Mouse (Mus musculus) kidney, postnatal 0 days (tissue): ENCODE results near the gene Robo1. TPM values are rescaled to one million over a fixed set of nuclear protein-coding genes. Genes with fewer than 3 reads are reported as not detected.

Source experiments
- ATAC-seq: fragments of 200-750 bp; cut with Nextera tagmentation; replicated peaks from 2 replicates; pipeline ENCODE4 v1.8.0; 2017; ENCODE audit warnings: low read depth, moderate number of reproducible peaks, moderate TSS enrichment, moderate library complexity; ENCODE audit not compliant: low FRiP score
- DNase-seq: peaks from one replicate; pipeline ENCODE4 v3.0.0-alpha.2; 2016; ENCODE audit warnings: low spot score
- H3K27ac ChIP-seq: fragments of 300-500 bp; sonication (generic); 2 replicates; pipeline ENCODE4 v1.5.1; 2014; ENCODE audit warnings: mild to moderate bottlenecking
- H3K27me3 ChIP-seq: fragments of 300-500 bp; sonication (generic); 2 replicates; pipeline ENCODE4 v1.6.1; 2014; ENCODE audit warnings: low read length, mixed read lengths; ENCODE audit not compliant: insufficient read depth
- H3K36me3 ChIP-seq: fragments of 300-500 bp; sonication (generic); 2 replicates; pipeline ENCODE4 v1.6.1; 2014; ENCODE audit warnings: low read length, mixed read lengths; ENCODE audit not compliant: insufficient read depth
- H3K4me1 ChIP-seq: fragments of 300-500 bp; sonication (generic); replicated peaks from 2 replicates; pipeline ENCODE4 v1.6.1; 2014; ENCODE audit warnings: antibody characterized with exemption, low read length, mixed read lengths; ENCODE audit not compliant: insufficient read depth
- H3K4me2 ChIP-seq: fragments of 300-500 bp; sonication (generic); 2 replicates; pipeline ENCODE4 v1.6.1; 2014; ENCODE audit warnings: mild to moderate bottlenecking, low read length, moderate library complexity, mixed read lengths
- H3K4me3 ChIP-seq: fragments of 300-500 bp; sonication (generic); replicated peaks from 2 replicates; pipeline ENCODE4 v1.5.1; 2014; ENCODE audit warnings: low read depth, low read length
- H3K9ac ChIP-seq: fragments of 300-500 bp; sonication (generic); 2 replicates; pipeline ENCODE4 v1.6.1; 2014; ENCODE audit warnings: low read depth, low read length
- H3K9me3 ChIP-seq: fragments of 300-500 bp; sonication (generic); replicated peaks from 2 replicates; pipeline ENCODE4 v1.6.1; 2016; ENCODE audit warnings: low read length, inconsistent platforms, mixed read lengths
- CTCF ChIP-seq: IDR thresholded peaks from 2 replicates; pipeline ENCODE4 v1.5.1; 2016; ENCODE audit warnings: antibody characterized with exemption, low read depth, mild to moderate bottlenecking, moderate library complexity
- WGBS: fragments of 180-500 bp; shearing (Covaris S2); extraction: QIAGEN DNeasy Blood & Tissue Kit; methylation state at CpG from one replicate; pipeline ENCODE4 v1.1.7; 2014; 5-methylcytosine and 5-hydroxymethylcytosine counted together
- polyA plus RNA-seq: library from polyadenylated mRNA; unstranded; fragments of >200 nt; fragmentation: Nextera tagmentation; extraction: Ambion mirVana; gene quantifications from 2 replicates; pipeline ENCODE4 v1.2.1, GENCODE M21; 2015

The Robo1 gene
- polyA plus RNA-seq, 1 experiment from 2014 or later = 14.5 TPM

GRCm38 (mm10) chr16:72830394-72831056 lies 522.4 kb downstream of the Robo1 start:
- Histone ChIP-seq H3K9ac (no peak overlapping the region), H3K27me3 (no peaks in the 10 kb centered on the region), H3K36me3 (no peaks in the 10 kb centered on the region), H3K4me3 (no peak overlapping the region), H3K9me3 (no peaks in the 10 kb centered on the region), H3K27ac (peak overlapping the region; percentile 51; the same call in 1 of the 2 replicates), H3K4me1 (0 out of 2 replicates have a peak, but pooled peaks cover 11% of the 10 kb centered on the region), H3K4me2 (no peak overlapping the region)
- WGBS = 19% methylated on average over 5 of the region's 5 CpGs
- ATAC-seq (0 out of 2 replicates have a peak, but pooled peaks have one; percentile 68), DNase-seq (peak; percentile 29)
- no peak for TF ChIP-seq CTCF

- Histone ChIP-seq H3K27ac (no peak overlapping the region), H3K4me1 (0 out of 2 replicates have a peak, but pooled peaks cover under 1% of the 10 kb centered on the region), H3K27me3 (no peaks in the 10 kb centered on the region), H3K9me3 (no peaks in the 10 kb centered on the region), H3K4me2 (no peak overlapping the region), H3K36me3 (no peaks in the 10 kb centered on the region), H3K9ac (no peak overlapping the region), H3K4me3 (no peak overlapping the region)
- 66% methylated on average over 2 of the region's 2 CpGs for WGBS
- TF ChIP-seq CTCF = no peak
- ATAC-seq (no peak), DNase-seq (no peak)
Measured at GRCm38 (mm10) chr16:72834266-72834665, 526.2 kb downstream of the Robo1 start.

- 81% methylated on average over 1 of the region's 1 CpGs for WGBS
- TF ChIP-seq CTCF = no peak
- no peak overlapping the region for H3K27ac ChIP-seq
- H3K4me3 ChIP-seq = no peak overlapping the region
- H3K9ac ChIP-seq = no peak overlapping the region
- ATAC-seq (no peak), DNase-seq (no peak)
- H3K4me1 ChIP-seq = no peaks in the 10 kb centered on the region; the same call in 1 of the 2 replicates
- no peaks in the 10 kb centered on the region for H3K36me3 ChIP-seq
- no peaks in the 10 kb centered on the region for H3K27me3 ChIP-seq
- H3K9me3 ChIP-seq = no peaks in the 10 kb centered on the region
- H3K4me2 ChIP-seq = no peak overlapping the region
Measured at GRCm38 (mm10) chr16:72839031-72839430, 530.9 kb downstream of the Robo1 start.

GRCm38 (mm10) chr16:72841066-72841465 lies 533.0 kb downstream of the Robo1 start:
- no peaks in the 10 kb centered on the region; the same call in 1 of the 2 replicates for H3K4me1 ChIP-seq
- no peak for DNase-seq
- no peak for TF ChIP-seq CTCF
- no peak overlapping the region for H3K9ac ChIP-seq
- WGBS = 26% methylated on average over 9 of the region's 9 CpGs
- H3K4me3 ChIP-seq = no peak overlapping the region
- H3K4me2 ChIP-seq = 0 out of 2 replicates have a peak overlapping the region, but pooled peaks have one; percentile 16
- no peak for ATAC-seq
- H3K27me3 ChIP-seq = no peaks in the 10 kb centered on the region
- H3K27ac ChIP-seq = no peak overlapping the region
- H3K9me3 ChIP-seq = no peaks in the 10 kb centered on the region
- no peaks in the 10 kb centered on the region for H3K36me3 ChIP-seq

- no peak overlapping the region for H3K4me2 ChIP-seq
- no peaks in the 10 kb centered on the region for H3K36me3 ChIP-seq
- no peak overlapping the region for H3K4me3 ChIP-seq
- no peak for DNase-seq
- H3K9me3 ChIP-seq = no peaks in the 10 kb centered on the region
- no peaks in the 10 kb centered on the region for H3K4me1 ChIP-seq
- no peak for ATAC-seq
- no peak for TF ChIP-seq CTCF
- WGBS = 86% methylated on average over 9 of the region's 9 CpGs
- H3K9ac ChIP-seq = no peak overlapping the region
- H3K27me3 ChIP-seq = no peaks in the 10 kb centered on the region
- no peak overlapping the region for H3K27ac ChIP-seq
Measured at GRCm38 (mm10) chr16:72854101-72854500, 546.0 kb downstream of the Robo1 start.

- no peak overlapping the region for H3K4me2 ChIP-seq
- H3K4me3 ChIP-seq = no peak overlapping the region
- H3K4me1 ChIP-seq = no peaks in the 10 kb centered on the region
- H3K27me3 ChIP-seq = no peaks in the 10 kb centered on the region
- DNase-seq = no peak
- H3K9ac ChIP-seq = no peak overlapping the region
- H3K27ac ChIP-seq = no peak overlapping the region
- H3K9me3 ChIP-seq = no peaks in the 10 kb centered on the region
- TF ChIP-seq CTCF = no peak
- H3K36me3 ChIP-seq = no peaks in the 10 kb centered on the region
- WGBS = 77% methylated on average over 5 of the region's 5 CpGs
- no peak for ATAC-seq
Measured at GRCm38 (mm10) chr16:72854809-72855503, 546.9 kb downstream of the Robo1 start.
